Mouse (Mus musculus): ENCODE data around the gene Ctsw. TPM values are rescaled to one million over a fixed set of nuclear protein-coding genes. Genes with fewer than 3 reads are reported as not detected.

The Ctsw gene
- polyA plus RNA-seq, 1 experiment, result not detected

GRCm38 (mm10) chr19:5455568-5455967 lies 12.7 kb downstream of the Ctsw start:
- no peak overlapping the region for H3K27ac ChIP-seq (ENCODE audit: control insufficient read depth, insufficient read depth, low read depth, low read length)
- no peaks in the 10 kb centered on the region for H3K36me3 ChIP-seq (ENCODE audit: control insufficient read depth, insufficient read depth, low read length)
- no peak for TF ChIP-seq POLR2A (IDR thresholded peaks at IDR 0.05; ENCODE audit: control insufficient read depth, low read depth, low read length)
- TF ChIP-seq CTCF (IDR thresholded peaks at IDR 0.05; ENCODE audit: control insufficient read depth, insufficient read depth, insufficient replicate concordance, low read depth, low read length), result no peak
- H3K27me3 ChIP-seq (ENCODE audit: control insufficient read depth, insufficient read depth, low read length), result no peaks in the 10 kb centered on the region
- peaks cover 20% of the 10 kb centered on the region for H3K4me1 ChIP-seq (ENCODE audit: control insufficient read depth, insufficient read depth, low read length)
- no peak overlapping the region for H3K4me3 ChIP-seq (ENCODE audit: control insufficient read depth, low read depth, low read length)

- no peaks in the 10 kb centered on the region for H3K27me3 ChIP-seq (ENCODE audit: control insufficient read depth, insufficient read depth, low read length)
- no peak for TF ChIP-seq POLR2A (IDR thresholded peaks at IDR 0.05; ENCODE audit: control insufficient read depth, low read depth, low read length)
- TF ChIP-seq CTCF (IDR thresholded peaks at IDR 0.05; ENCODE audit: control insufficient read depth, insufficient read depth, insufficient replicate concordance, low read depth, low read length), result no peak
- H3K27ac ChIP-seq (ENCODE audit: control insufficient read depth, insufficient read depth, low read depth, low read length), result no peak overlapping the region
- no peak overlapping the region for H3K4me3 ChIP-seq (ENCODE audit: control insufficient read depth, low read depth, low read length)
- no peaks in the 10 kb centered on the region for H3K36me3 ChIP-seq (ENCODE audit: control insufficient read depth, insufficient read depth, low read length)
- peaks cover 20% of the 10 kb centered on the region for H3K4me1 ChIP-seq (ENCODE audit: control insufficient read depth, insufficient read depth, low read length)
Observed at GRCm38 (mm10) chr19:5455037-5455436, 13.3 kb downstream of the Ctsw start.

- no peak overlapping the region for H3K27ac ChIP-seq (ENCODE audit: control insufficient read depth, insufficient read depth, low read depth, low read length)
- peaks cover 27% of the 10 kb centered on the region for H3K4me1 ChIP-seq (ENCODE audit: control insufficient read depth, insufficient read depth, low read length)
- H3K27me3 ChIP-seq (ENCODE audit: control insufficient read depth, insufficient read depth, low read length), result no peaks in the 10 kb centered on the region
- H3K36me3 ChIP-seq (ENCODE audit: control insufficient read depth, insufficient read depth, low read length), result no peaks in the 10 kb centered on the region
- H3K4me3 ChIP-seq (ENCODE audit: control insufficient read depth, low read depth, low read length), result no peak overlapping the region
- TF ChIP-seq CTCF (IDR thresholded peaks at IDR 0.05; ENCODE audit: control insufficient read depth, insufficient read depth, insufficient replicate concordance, low read depth, low read length) (no peak), POLR2A (IDR thresholded peaks at IDR 0.05; ENCODE audit: control insufficient read depth, low read depth, low read length) (no peak)
Observed at GRCm38 (mm10) chr19:5451766-5452165, 16.5 kb downstream of the Ctsw start.

GRCm38 (mm10) chr19:5449673-5450072 lies 18.6 kb downstream of the Ctsw start:
- no peak overlapping the region for H3K4me3 ChIP-seq (ENCODE audit: control insufficient read depth, low read depth, low read length)
- no peaks in the 10 kb centered on the region for H3K27me3 ChIP-seq (ENCODE audit: control insufficient read depth, insufficient read depth, low read length)
- no peak overlapping the region for H3K27ac ChIP-seq (ENCODE audit: control insufficient read depth, insufficient read depth, low read depth, low read length)
- TF ChIP-seq POLR2A (IDR thresholded peaks at IDR 0.05; ENCODE audit: control insufficient read depth, low read depth, low read length) (no peak), CTCF (IDR thresholded peaks at IDR 0.05; ENCODE audit: control insufficient read depth, insufficient read depth, insufficient replicate concordance, low read depth, low read length) (no peak)
- H3K36me3 ChIP-seq (ENCODE audit: control insufficient read depth, insufficient read depth, low read length), result no peaks in the 10 kb centered on the region
- peaks cover 20% of the 10 kb centered on the region for H3K4me1 ChIP-seq (ENCODE audit: control insufficient read depth, insufficient read depth, low read length)

GRCm38 (mm10) chr19:5448354-5449150 lies 19.8 kb downstream of the Ctsw start:
- Histone ChIP-seq H3K4me1 (ENCODE audit: control insufficient read depth, insufficient read depth, low read length) (peaks cover 20% of the 10 kb centered on the region), H3K27ac (ENCODE audit: control insufficient read depth, insufficient read depth, low read depth, low read length) (no peak overlapping the region), H3K4me3 (ENCODE audit: control insufficient read depth, low read depth, low read length) (peak overlapping the region; percentile 83), H3K27me3 (ENCODE audit: control insufficient read depth, insufficient read depth, low read length) (no peaks in the 10 kb centered on the region), H3K36me3 (ENCODE audit: control insufficient read depth, insufficient read depth, low read length) (no peaks in the 10 kb centered on the region)
- TF ChIP-seq POLR2A (IDR thresholded peaks at IDR 0.05; ENCODE audit: control insufficient read depth, low read depth, low read length) (no peak), CTCF (IDR thresholded peaks at IDR 0.05; ENCODE audit: control insufficient read depth, insufficient read depth, insufficient replicate concordance, low read depth, low read length) (no peak)

GRCm38 (mm10) chr19:5447515-5448353 lies 20.6 kb downstream of the Ctsw start, which contains the start of gene Fosl1:
TSS of gene Fosl1 (plus strand) at chr19:5447547.
- TF ChIP-seq POLR2A (IDR thresholded peaks at IDR 0.05; ENCODE audit: control insufficient read depth, low read depth, low read length) (no peak), CTCF (IDR thresholded peaks at IDR 0.05; ENCODE audit: control insufficient read depth, insufficient read depth, insufficient replicate concordance, low read depth, low read length) (no peak)
- no peaks in the 10 kb centered on the region for H3K27me3 ChIP-seq (ENCODE audit: control insufficient read depth, insufficient read depth, low read length)
- peak within 1 kb of the TSS; percentile 83 for H3K4me3 ChIP-seq (ENCODE audit: control insufficient read depth, low read depth, low read length)
- no peak within 1 kb of the TSS for H3K27ac ChIP-seq (ENCODE audit: control insufficient read depth, insufficient read depth, low read depth, low read length)
- no peaks in the 10 kb centered on the region for H3K36me3 ChIP-seq (ENCODE audit: control insufficient read depth, insufficient read depth, low read length)
- peaks cover 20% of the 10 kb centered on the region for H3K4me1 ChIP-seq (ENCODE audit: control insufficient read depth, insufficient read depth, low read length)

GRCm38 (mm10) chr19:5445747-5446146 lies 22.6 kb downstream of the Ctsw start:
- Histone ChIP-seq H3K27ac (ENCODE audit: control insufficient read depth, insufficient read depth, low read depth, low read length) (no peak overlapping the region), H3K27me3 (ENCODE audit: control insufficient read depth, insufficient read depth, low read length) (no peaks in the 10 kb centered on the region)

More at GRCm38 (mm10) chr19:5445747-5446146, 22.6 kb downstream of the Ctsw start:
- Histone ChIP-seq H3K4me1 (ENCODE audit: control insufficient read depth, insufficient read depth, low read length) (peaks cover 20% of the 10 kb centered on the region), H3K36me3 (ENCODE audit: control insufficient read depth, insufficient read depth, low read length) (no peaks in the 10 kb centered on the region), H3K4me3 (ENCODE audit: control insufficient read depth, low read depth, low read length) (no peak overlapping the region)
- no peak for TF ChIP-seq POLR2A (IDR thresholded peaks at IDR 0.05; ENCODE audit: control insufficient read depth, low read depth, low read length)
- TF ChIP-seq CTCF (IDR thresholded peaks at IDR 0.05; ENCODE audit: control insufficient read depth, insufficient read depth, insufficient replicate concordance, low read depth, low read length), result no peak

Measured in testis, adult 2 months (tissue).